ENCODE assay signal across 8 mouse cellular contexts in the genomic region with DNA sequence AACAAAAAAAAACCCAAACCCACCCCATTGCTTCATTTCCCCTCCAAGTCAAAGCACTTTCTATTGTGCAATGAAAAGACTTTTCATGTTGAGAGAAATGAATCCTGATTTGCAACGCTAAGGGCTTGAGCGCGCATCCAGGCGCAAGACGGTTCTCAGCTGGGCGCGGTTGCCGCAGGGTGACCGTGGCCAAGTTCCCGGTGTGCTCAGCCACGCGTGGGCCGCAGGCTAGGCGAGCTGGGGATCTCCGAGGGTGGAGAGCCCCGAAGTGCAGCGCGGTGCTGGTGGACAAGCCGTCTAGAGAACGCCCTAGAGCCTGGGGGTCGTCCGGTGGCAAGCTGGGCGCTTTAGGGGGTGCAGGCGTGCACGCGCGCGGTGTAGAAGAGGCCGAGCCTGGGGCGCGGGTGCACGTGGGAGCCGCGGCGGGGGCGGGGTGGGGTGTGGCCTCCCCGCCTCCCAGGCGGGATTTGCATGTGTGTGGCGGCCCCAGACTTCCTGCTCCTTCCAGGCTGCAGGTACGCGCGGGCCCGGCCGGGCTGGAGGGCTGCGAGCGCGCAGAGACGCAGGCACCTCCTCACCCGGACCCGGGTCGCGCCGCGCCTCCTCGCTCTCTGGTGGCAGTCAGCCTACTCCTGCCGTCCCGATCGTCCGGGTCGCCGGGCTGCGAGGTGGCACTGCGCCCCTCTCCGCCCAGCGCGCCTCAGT. TPM values are rescaled to one million over a fixed set of nuclear protein-coding genes. Genes with fewer than 3 reads are reported as not detected.
DNase-seq lines count a peak whose midpoint lies in the region; ATAC-seq and TF ChIP-seq lines count a peak whose summit lies in the region.

Gene Itpr3 (plus strand): TSS at position 493 of the 705 bp plus-strand sequence.

- no peaks in the 10 kb centered on the region for H3K9me3 ChIP-seq in G1E (replicated peaks)
- H3K9me3 ChIP-seq in forebrain, postnatal 0 days (ENCODE audit: low read length) = no peaks in the 10 kb centered on the region
- no peaks in the 10 kb centered on the region for H3K9me3 ChIP-seq in hindbrain, embryonic 13.5 days

- no peak for TF ChIP-seq CTCF in G1E (IDR thresholded peaks at IDR 0.05; ENCODE audit: low read depth, low read length)
- TF ChIP-seq CTCF in forebrain, postnatal 0 days (IDR thresholded peaks at IDR 0.05; ENCODE audit: low read depth) = no peak
- no peak for TF ChIP-seq CTCF in liver, adult 2 months (IDR thresholded peaks at IDR 0.05; ENCODE audit: low read depth, low read length)

- no peak for ATAC-seq in G1E (ENCODE audit: extremely low read depth, insufficient number of reproducible peaks, low FRiP score, poor library complexity, severe bottlenecking)
- peak; percentile 23; the same call in 1 of the 2 replicates for ATAC-seq in forebrain, postnatal 0 days
- ATAC-seq in hindbrain, embryonic 13.5 days (ENCODE audit: low FRiP score) = no peak

- H3K9ac ChIP-seq in forebrain, postnatal 0 days = peak within 1 kb of the TSS; percentile 39
- H3K9ac ChIP-seq in hindbrain, embryonic 13.5 days = peak within 1 kb of the TSS; percentile 66
- peak within 1 kb of the TSS; percentile 79 for H3K9ac ChIP-seq in liver, adult 2 months (ENCODE audit: low read depth, low read length)

- H3K36me3 ChIP-seq in G1E (replicated peaks) (peaks cover 9% of the 10 kb centered on the region), myocyte (ENCODE audit: control insufficient read depth, insufficient read depth) (no peaks in the 10 kb centered on the region)
- no peaks in the 10 kb centered on the region for H3K36me3 ChIP-seq in forebrain, postnatal 0 days (ENCODE audit: insufficient read depth)
- no peaks in the 10 kb centered on the region for H3K36me3 ChIP-seq in hindbrain, embryonic 13.5 days
- no peaks in the 10 kb centered on the region for H3K36me3 ChIP-seq in liver, adult 2 months (ENCODE audit: control insufficient read depth, insufficient read depth, low read length)

- peak within 1 kb of the TSS; percentile 76 for H3K4me3 ChIP-seq in G1E (ENCODE audit: low read depth, low read length)
- peak within 1 kb of the TSS; percentile 89 for H3K4me3 ChIP-seq in brown adipose tissue, adult 24 weeks (ENCODE audit: insufficient read depth, low read depth, low read length)
- peak within 1 kb of the TSS; percentile 44 for H3K4me3 ChIP-seq in forebrain, postnatal 0 days (ENCODE audit: low read depth, low read length)
- H3K4me3 ChIP-seq in hindbrain, embryonic 13.5 days = peak within 1 kb of the TSS; percentile 49
- peak within 1 kb of the TSS; percentile 86 for H3K4me3 ChIP-seq in liver, adult 2 months (ENCODE audit: insufficient read depth, low read depth, low read length)
- H3K4me3 ChIP-seq in myocyte = peak within 1 kb of the TSS; percentile 42

- TF ChIP-seq POLR2A in liver, adult 2 months (IDR thresholded peaks at IDR 0.05; ENCODE audit: extremely low read depth, insufficient read depth, low read length) = no peak
- peak; percentile 78 for TF ChIP-seq POLR2A in myocyte (IDR thresholded peaks at IDR 0.05; ENCODE audit: insufficient read length, low read depth)

- H3K27me3 ChIP-seq in G1E (ENCODE audit: insufficient read depth, low read length) (peaks cover 23% of the 10 kb centered on the region; the same call in 1 of the 2 replicates), myocyte (ENCODE audit: control insufficient read depth, insufficient read depth, insufficient read length) (no peaks in the 10 kb centered on the region)
- H3K27me3 ChIP-seq in forebrain, postnatal 0 days (ENCODE audit: insufficient read depth, low read length) = peaks cover 36% of the 10 kb centered on the region
- peaks cover 74% of the 10 kb centered on the region for H3K27me3 ChIP-seq in hindbrain, embryonic 13.5 days
- no peaks in the 10 kb centered on the region for H3K27me3 ChIP-seq in liver, adult 2 months (ENCODE audit: control insufficient read depth, insufficient read depth, low read length)

- peak within 1 kb of the TSS; percentile 74 for H3K4me2 ChIP-seq in forebrain, postnatal 0 days (ENCODE audit: low read depth)
- H3K4me2 ChIP-seq in hindbrain, embryonic 13.5 days = peak within 1 kb of the TSS; percentile 79
- peak within 1 kb of the TSS; percentile 97 for H3K4me2 ChIP-seq in myocyte (ENCODE audit: low read depth)

- no peaks in the 10 kb centered on the region for H3K79me2 ChIP-seq in liver, adult 2 months (ENCODE audit: control insufficient read depth, insufficient read depth, low read length)
- peaks cover 24% of the 10 kb centered on the region for H3K79me2 ChIP-seq in myocyte (ENCODE audit: control insufficient read depth, insufficient read depth)

- DNase-seq in G1E (ENCODE audit: low spot score) = peak; percentile 85
- peak; percentile 18 for DNase-seq in forebrain, postnatal 0 days
- DNase-seq in liver, adult 2 months (ENCODE audit: extremely low read depth, low read depth, low spot score) = peak; percentile 5
- DNase-seq in testis, postnatal 14 days (ENCODE audit: low spot score) = peak; percentile 77
- DNase-seq in right cerebral cortex, postnatal 10 days (ENCODE audit: low spot score in 2 of 2) = no peak

- peak within 1 kb of the TSS; percentile 75 for H3K27ac ChIP-seq in brown adipose tissue, adult 24 weeks (replicated peaks; ENCODE audit: low read depth, low read length)
- no peak within 1 kb of the TSS for H3K27ac ChIP-seq in forebrain, postnatal 0 days (ENCODE audit: low read depth, low read length)
- H3K27ac ChIP-seq in hindbrain, embryonic 13.5 days = no peak within 1 kb of the TSS
- peak within 1 kb of the TSS; percentile 56 for H3K27ac ChIP-seq in liver, adult 2 months (replicated peaks; ENCODE audit: insufficient read depth, low read depth, low read length)

- peaks cover 31% of the 10 kb centered on the region for H3K4me1 ChIP-seq in G1E (ENCODE audit: insufficient read depth, low read depth, low read length)
- H3K4me1 ChIP-seq in brown adipose tissue, adult 24 weeks (ENCODE audit: control insufficient read depth, insufficient read depth, insufficient read length, low read length) = peaks cover 5% of the 10 kb centered on the region
- H3K4me1 ChIP-seq in forebrain, postnatal 0 days (ENCODE audit: insufficient read depth) = no peaks in the 10 kb centered on the region
- H3K4me1 ChIP-seq in hindbrain, embryonic 13.5 days (replicated peaks) = peaks cover 26% of the 10 kb centered on the region
- no peaks in the 10 kb centered on the region; the same call in 1 of the 2 replicates for H3K4me1 ChIP-seq in liver, adult 2 months (ENCODE audit: control insufficient read depth, insufficient read depth, low read length)

- H3ac ChIP-seq in myocyte (ENCODE audit: control insufficient read depth, insufficient read length) = peak within 1 kb of the TSS; percentile 58

- under 1% methylated on average over 60 of the region's 66 CpGs for WGBS in forebrain, postnatal 0 days
- WGBS in hindbrain, embryonic 13.5 days = under 1% methylated on average over 62 of the region's 66 CpGs
- under 1% methylated on average over 65 of the region's 66 CpGs for WGBS in liver, adult 2 months

TF ChIP-seq in myocyte, 11 proteins besides CTCF, POLR2A, EP300 and RAD21:
- TF ChIP-seq POLR2AphosphoS2 (IDR thresholded peaks at IDR 0.05; ENCODE audit: insufficient read length, low read depth) (peak; percentile 72), E2F4 (IDR thresholded peaks at IDR 0.05; ENCODE audit: insufficient read depth) (no peak), MYOG (IDR thresholded peaks at IDR 0.05; ENCODE audit: control insufficient read depth in 1 of 3, insufficient read depth in 1 of 3, insufficient read length in 2 of 3, low read depth in 2 of 3) (peak in 1 of 3 experiments; percentile 17), MYOD1 (IDR thresholded peaks at IDR 0.05; ENCODE audit: control insufficient read depth in 1 of 3, insufficient read length in 2 of 3, low read depth in 2 of 3) (peak in 1 of 3 experiments; percentile 5)

RNA-seq across cellular contexts. Expression of gene Itpr3, which starts in this region (rescaled TPM):
- 2.7 and 3.2 TPM in 2 replicates for total RNA-seq in G1E (2014; fragmentation: Nextera tagmentation)
- total RNA-seq in G1E (2017) = 6.9 and 7.1 TPM in 2 replicates
- 4.7 and 4.9 TPM in 2 replicates for polyA plus RNA-seq in G1E (2012)
- 1.2 and 1.3 TPM in 2 replicates for polyA plus RNA-seq in brown adipose tissue, adult 24 weeks (2012; ENCODE audit: insufficient read depth, insufficient read length, missing spikeins)
- 1.8 and 2.9 TPM in 2 replicates for total RNA-seq in forebrain, postnatal 0 days (2014; rRNA removed)
- polyA plus RNA-seq in forebrain, postnatal 0 days (2015; fragmentation: Nextera tagmentation; extraction: Ambion mirVana) = 0.30 TPM in 2 replicates
- polyA plus RNA-seq in hindbrain, embryonic 13.5 days (2015; fragmentation: Nextera tagmentation; extraction: Ambion mirVana) = 1.1 and 1.2 TPM in 2 replicates
- total RNA-seq in liver, adult 2 months (2014; rRNA removed) = 1.1 and 1.5 TPM in 2 replicates
- 0.76 and 1.0 TPM in 2 replicates for polyA plus RNA-seq in liver, adult 2 months (2012; rRNA removed)
- polyA plus RNA-seq in myocyte (2012; fragmentation: generic; extraction: Trizol) = 22.2 TPM

Comparison
In these comparisons a context has a peak if more than half of its experiments do, and no peak if none do; other contexts are left out.
1. DNase-seq: peak in G1E (single experiment), forebrain, postnatal 0 days (single experiment), liver, adult 2 months (single experiment) and testis, postnatal 14 days (single experiment); none in right cerebral cortex, postnatal 10 days (0 of 2).
2. H3K27ac ChIP-seq: peak in brown adipose tissue, adult 24 weeks (single experiment) and liver, adult 2 months (single experiment); none in forebrain, postnatal 0 days (single experiment) and hindbrain, embryonic 13.5 days (single experiment).
3. Peak in every context shown above with its lines, with median percentiles within 50 percentile points of each other: H3K4me3 ChIP-seq, H3K4me2 ChIP-seq and H3K9ac ChIP-seq.